Mouse (Mus musculus) erythroblast, embryonic 14.5 days (primary cell): ENCODE measurements around the gene Pelo.

Source experiments
- GATA1 ChIP-seq: IDR thresholded peaks from 2 replicates; pipeline ENCODE4 v1.6.1; 2012; ENCODE audit warnings: low read length, inconsistent platforms, mixed read lengths
- TAL1 ChIP-seq: IDR thresholded peaks from 3 replicates; pipeline ENCODE4 v1.6.1; 2012; ENCODE audit warnings: low read length, inconsistent platforms, mixed read lengths

DNA sequence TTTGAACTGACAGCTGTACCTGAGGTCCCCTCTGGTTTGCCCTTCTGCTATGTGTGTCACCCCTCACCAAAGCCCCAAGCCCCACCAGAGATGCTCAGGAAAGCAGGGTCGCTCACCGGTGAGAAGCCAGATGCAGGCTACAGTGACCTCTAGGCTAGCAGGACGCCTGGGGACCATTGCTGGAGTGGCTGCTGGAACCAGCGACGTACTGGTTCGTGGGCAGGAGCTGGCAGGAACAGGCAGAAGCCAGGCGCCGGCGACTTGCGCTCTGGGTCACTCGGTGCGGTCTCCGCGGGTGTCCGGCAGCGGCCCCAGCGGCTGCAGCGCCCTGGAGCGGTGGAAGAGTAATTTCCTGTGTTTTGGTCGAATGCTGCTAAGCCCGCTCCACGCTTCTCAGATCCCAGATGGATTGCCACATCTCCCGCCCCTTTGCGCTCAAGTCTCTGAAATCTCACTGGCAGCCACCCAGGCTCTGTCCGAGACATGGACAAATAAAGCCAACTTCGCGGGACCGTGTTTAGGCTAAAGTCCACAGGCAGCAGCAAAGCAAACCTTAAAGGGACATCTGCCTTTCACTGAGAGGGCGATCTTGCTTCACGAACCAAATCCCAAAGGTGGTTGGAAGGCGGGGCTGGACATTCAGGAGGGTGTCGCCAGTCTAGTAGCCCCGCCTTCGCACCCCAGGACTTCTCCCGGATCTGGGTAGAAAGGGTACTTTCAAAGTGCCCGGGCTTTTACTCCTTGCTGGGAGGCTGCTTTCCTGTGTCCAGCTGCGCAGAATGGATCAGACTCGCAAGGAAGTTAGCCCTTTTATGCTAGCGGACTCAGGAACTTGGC lies 11.6 kb upstream of the Pelo start, which contains the start of the genes Gm49395 and Itga1:
- TF ChIP-seq TAL1 (no peak), GATA1 (no peak)
